Mouse (Mus musculus): ENCODE measurements around the gene Pou6f2.

DNA sequence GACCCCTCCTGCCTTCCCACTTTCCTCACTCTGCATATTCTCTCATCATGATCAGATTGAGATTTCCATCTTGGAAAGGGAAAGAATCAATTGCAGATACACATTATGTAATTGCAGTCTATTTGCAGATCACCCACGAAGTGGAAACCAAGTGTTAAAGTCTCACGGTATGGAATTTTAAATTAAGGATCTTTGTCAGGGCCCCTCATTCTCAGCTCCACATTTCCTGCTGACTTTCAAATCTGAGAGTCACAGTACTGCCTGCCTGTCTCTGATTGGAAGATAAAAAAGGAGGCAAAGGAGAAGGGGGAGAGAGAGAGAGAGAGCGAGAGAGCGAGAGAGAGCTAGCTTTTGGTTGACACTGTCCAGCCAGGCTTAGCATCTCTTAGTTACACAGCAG lies 9.8 kb downstream of the Pou6f2 start:
- TF ChIP-seq CTCF (conservative IDR thresholded peaks at IDR 0.05; ENCODE audit: insufficient read depth, insufficient read length, low read depth, low read length) (no peak), POLR2A (IDR thresholded peaks at IDR 0.05; ENCODE audit: low read depth, low read length) (no peak)
